Mouse (Mus musculus) MEL (cell line): ENCODE measurements around the gene Rnf182.

Source experiments
- CTCF ChIP-seq, 3 experiments: IDR thresholded peaks in 2 of 3; conservative IDR thresholded peaks in 1 of 3; 2 replicates each; pipeline ENCODE4 v1.5.1; 2011 to 2012; ENCODE audit warnings: low read length in 3 of 3, low read depth in 2 of 3, mild to moderate bottlenecking in 2 of 3, improper control_type of control experiment in 1 of 3, inconsistent platforms in 1 of 3, mixed read lengths in 1 of 3, moderate library complexity in 1 of 3; ENCODE audit not compliant: control insufficient read depth in 1 of 3, insufficient read depth in 1 of 3, poor library complexity in 1 of 3, severe bottlenecking in 1 of 3
- EP300 ChIP-seq, 2 experiments: IDR thresholded peaks; 2 replicates each; pipeline ENCODE4 v1.6.1; 2011; ENCODE audit warnings: improper control_type of control experiment in 2 of 2, low read length in 2 of 2, low read depth in 1 of 2, mild to moderate bottlenecking in 1 of 2
- GATA1 ChIP-seq: IDR thresholded peaks from 2 replicates; pipeline ENCODE4 v1.6.1; 2011; ENCODE audit warnings: low read depth, low read length, improper control_type of control experiment
- HCFC1 ChIP-seq: IDR thresholded peaks from 2 replicates; pipeline ENCODE4 v1.6.1; 2012; ENCODE audit warnings: low read depth, mild to moderate bottlenecking, inconsistent platforms, low read length, improper control_type of control experiment, moderate library complexity
- JUND ChIP-seq: IDR thresholded peaks from 2 replicates; pipeline ENCODE4 v1.6.1; 2011; ENCODE audit warnings: low read depth, mild to moderate bottlenecking, improper control_type of control experiment, low read length
- MAFK ChIP-seq: IDR thresholded peaks from 2 replicates; pipeline ENCODE4 v1.6.1; 2011; ENCODE audit warnings: low read depth, mild to moderate bottlenecking, low read length, improper control_type of control experiment, borderline replicate concordance
- MAX ChIP-seq: IDR thresholded peaks from 2 replicates; pipeline ENCODE4 v1.6.1; 2011; ENCODE audit warnings: low read length, improper control_type of control experiment
- MEF2A ChIP-seq: IDR thresholded peaks from 2 replicates; pipeline ENCODE4 v1.6.1; 2014; ENCODE audit warnings: low read depth, mild to moderate bottlenecking, inconsistent platforms, low read length, improper control_type of control experiment; ENCODE audit not compliant: poor library complexity, insufficient replicate concordance, severe bottlenecking; ENCODE audit errors: extremely low read depth
- NRF1 ChIP-seq: IDR thresholded peaks from 2 replicates; pipeline ENCODE4 v1.6.1; 2014; ENCODE audit warnings: low read depth, mild to moderate bottlenecking, inconsistent platforms, low read length, improper control_type of control experiment, moderate library complexity; ENCODE audit not compliant: poor library complexity, insufficient read depth, severe bottlenecking
- POLR2A ChIP-seq, 2 experiments: IDR thresholded peaks; 2 replicates each; pipeline ENCODE4 v1.6.1; 2011 to 2012; ENCODE audit warnings: low read length in 2 of 2, mild to moderate bottlenecking in 2 of 2, control low read depth in 1 of 2, improper control_type of control experiment in 1 of 2, low read depth in 1 of 2, moderate library complexity in 1 of 2; ENCODE audit not compliant: control insufficient read depth in 1 of 2, insufficient read depth in 1 of 2, poor library complexity in 1 of 2
- POLR2AphosphoS2 ChIP-seq: IDR thresholded peaks from 2 replicates; pipeline ENCODE4 v1.6.1; 2011; ENCODE audit warnings: low read length, improper control_type of control experiment
- POLR2AphosphoS5 ChIP-seq: IDR thresholded peaks from 2 replicates; pipeline ENCODE4 v1.6.1; 2012; ENCODE audit warnings: low read depth, borderline replicate concordance, mild to moderate bottlenecking, inconsistent platforms, low read length, moderate library complexity, mixed read lengths
- TBP ChIP-seq: IDR thresholded peaks from 2 replicates; pipeline ENCODE4 v1.8.0; 2011; ENCODE audit warnings: low read depth, low read length, improper control_type of control experiment
- USF1 ChIP-seq: IDR thresholded peaks from 2 replicates; pipeline ENCODE4 v1.6.1; 2014; ENCODE audit warnings: low read depth, mild to moderate bottlenecking, inconsistent platforms, low read length, improper control_type of control experiment, moderate library complexity

- TF ChIP-seq HCFC1 (no peak), CTCF (IDR thresholded peaks at IDR 0.05 in 2 of 3, conservative IDR thresholded peaks at IDR 0.05 in 1 of 3; ENCODE audit: control insufficient read depth in 1 of 3, insufficient read depth in 1 of 3, low read depth in 2 of 3, low read length in 3 of 3, poor library complexity in 1 of 3, severe bottlenecking in 1 of 3) (no peak), TBP (no peak), USF1 (no peak), GATA1 (no peak), POLR2A (IDR thresholded peaks at IDR 0.05; ENCODE audit: control insufficient read depth in 1 of 2, insufficient read depth in 1 of 2, low read depth in 1 of 2, low read length in 2 of 2, poor library complexity in 1 of 2) (no peak), EP300 (IDR thresholded peaks at IDR 0.05; ENCODE audit: low read depth in 1 of 2, low read length in 2 of 2) (no peak), MEF2A (no peak), MAFK (no peak), POLR2AphosphoS2 (no peak), JUND (no peak), MAX (no peak), POLR2AphosphoS5 (no peak), NRF1 (no peak)
Measured at GRCm38 (mm10) chr13:43711708-43712314, 96.3 kb downstream of the Rnf182 start.
